Mouse (Mus musculus): ENCODE measurements around the gene Prss22.
"Not testable (repeated sequence)": the region's sequence is repeated elsewhere in the genome, so short reads cannot be mapped to it uniquely, and the experiment has no call there.

Gene Prss22

GRCm38 (mm10) chr17:23955174-23955573, 42.7 kb downstream of the Prss22 start, which contains the start of gene Sbpl:
Gene Sbpl, minus strand, starts transcription at chr17:23955274.
- in situ Hi-C loops (cut with MboI; ENCODE audit: unreplicated experiment in 2 of 2) = loop anchor here in 1 of 2 experiments (5.0 kb wide), 1 partner anchor 83 kb away; no protein-coding TSS in a partner anchor

- in situ Hi-C loops (cut with MboI; ENCODE audit: unreplicated experiment in 2 of 2) = not testable (repeated sequence)
Measured at GRCm38 (mm10) chr17:23950828-23951227, 47.1 kb downstream of the Prss22 start.

- in situ Hi-C loops (cut with MboI; ENCODE audit: unreplicated experiment in 2 of 2) = no loop called here
Measured at GRCm38 (mm10) chr17:23949068-23949467, 48.8 kb downstream of the Prss22 start.

GRCm38 (mm10) chr17:23947486-23947885, 50.4 kb downstream of the Prss22 start:
- in situ Hi-C loops (cut with MboI; ENCODE audit: unreplicated experiment in 2 of 2) = not testable (repeated sequence)

All from v-Abl transformed pro-B cells (cell line).